Mouse (Mus musculus): ENCODE data around the gene Becn1.

Becn1 gene

DNA sequence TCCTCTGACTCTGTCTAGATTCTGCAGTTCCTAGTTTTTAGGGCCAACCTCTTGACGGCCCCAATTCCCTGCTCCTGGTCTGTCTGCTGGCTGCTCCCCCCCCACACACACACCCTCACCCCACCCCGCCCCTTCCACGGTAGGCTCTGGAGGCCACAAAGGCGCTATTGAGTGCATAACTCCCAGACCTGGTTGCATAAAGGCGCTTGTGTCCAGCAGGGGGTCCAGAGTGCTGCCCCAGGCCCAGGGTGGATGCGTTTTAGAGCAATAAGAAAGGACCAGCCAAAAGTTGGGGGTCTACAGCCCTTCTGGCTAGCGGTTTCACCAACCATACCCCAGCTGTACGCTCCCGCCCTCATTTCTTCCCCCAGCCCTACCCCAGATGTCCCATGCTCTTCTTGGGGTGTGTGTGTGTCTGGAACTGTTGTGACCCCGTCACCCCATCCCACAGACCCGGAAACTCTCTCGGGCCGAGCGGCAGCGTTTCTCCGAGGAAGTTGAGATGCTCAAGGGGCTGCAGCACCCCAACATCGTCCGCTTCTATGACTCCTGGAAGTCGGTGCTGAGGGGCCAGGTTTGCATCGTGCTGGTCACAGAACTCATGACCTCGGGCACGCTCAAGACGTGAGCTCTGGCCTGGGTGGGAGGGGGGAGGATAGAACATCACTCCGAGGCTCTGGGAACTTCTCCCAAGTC, 39.7 kb downstream of the Becn1 start:
- TF ChIP-seq GATA4 (IDR thresholded peaks at IDR 0.05; ENCODE audit: insufficient replicate concordance, low read length) = no peak

DNA sequence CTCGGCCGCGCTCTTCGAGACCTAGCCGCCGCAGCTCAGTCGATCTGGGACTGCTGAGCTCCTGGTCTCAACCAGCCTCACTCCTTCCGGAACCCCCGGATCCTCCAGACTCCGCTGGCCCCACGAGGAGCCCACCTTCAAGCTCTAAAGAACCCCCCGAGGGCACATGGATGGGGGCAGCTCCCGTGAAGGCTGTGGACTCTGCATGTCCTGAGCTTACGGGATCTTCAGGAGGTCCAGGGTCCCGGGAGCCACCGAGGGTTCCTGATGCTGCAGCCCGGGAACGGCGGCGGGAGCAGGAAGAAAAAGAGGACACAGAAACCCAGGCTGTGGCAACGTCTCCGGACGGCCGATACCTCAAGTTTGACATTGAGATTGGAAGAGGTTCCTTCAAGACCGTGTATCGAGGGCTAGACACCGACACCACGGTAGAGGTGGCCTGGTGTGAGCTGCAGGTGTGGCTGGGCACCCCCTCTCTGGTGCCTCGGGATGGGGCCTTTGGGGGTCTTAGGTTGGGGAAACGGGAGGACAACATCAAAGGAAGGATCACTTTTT, 41.2 kb downstream of the Becn1 start:
- no peak for TF ChIP-seq GATA4 (IDR thresholded peaks at IDR 0.05; ENCODE audit: insufficient replicate concordance, low read length)

DNA sequence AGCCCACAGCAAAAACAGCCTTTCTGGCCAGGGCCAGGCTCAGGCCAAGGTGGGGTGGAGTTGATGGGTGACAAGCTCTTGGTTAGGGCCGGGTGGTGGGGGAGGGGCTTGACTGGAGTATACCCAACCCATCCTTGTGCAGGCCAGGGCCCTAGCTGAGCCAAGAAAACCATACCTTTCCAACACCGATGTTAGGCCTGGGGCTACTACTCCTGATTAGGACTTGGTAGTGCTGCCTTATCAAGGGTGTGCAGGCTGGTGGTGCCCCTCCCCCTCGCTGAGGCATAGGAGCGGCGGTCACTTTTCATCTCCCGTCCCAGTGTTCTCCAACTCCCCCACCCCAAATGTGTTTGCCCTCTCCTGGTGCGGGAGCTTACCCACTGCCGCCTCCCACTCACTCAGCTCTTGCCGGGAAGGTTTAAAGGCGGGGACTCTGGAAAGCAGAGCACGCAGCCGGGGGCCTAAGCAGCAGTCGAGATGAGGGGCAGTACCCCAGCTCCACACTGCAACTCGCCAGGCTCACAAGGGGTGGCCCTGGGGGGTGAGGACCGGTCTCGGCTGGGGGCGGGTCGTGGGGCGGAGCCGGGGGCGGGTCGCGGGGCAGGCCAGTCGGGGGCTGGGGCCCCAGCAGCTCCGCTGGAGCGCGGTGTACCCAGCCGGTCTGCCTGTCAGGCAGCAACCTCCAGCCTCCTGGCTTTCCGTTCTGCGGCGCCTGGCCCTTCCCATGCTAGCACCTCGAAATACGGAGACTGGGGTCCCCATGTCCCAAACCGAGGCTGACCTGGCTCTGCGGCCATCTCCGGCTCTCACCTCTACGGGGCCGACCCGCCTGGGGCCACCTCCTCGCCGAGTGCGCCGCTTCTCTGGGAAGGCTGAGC, 41.9 kb downstream of the Becn1 start, which contains the start of gene Wnk4:
Gene Wnk4, plus strand, starts transcription at position 620 of the 878 bp plus-strand sequence.
- TF ChIP-seq GATA4 (IDR thresholded peaks at IDR 0.05; ENCODE audit: insufficient replicate concordance, low read length) = no peak

DNA sequence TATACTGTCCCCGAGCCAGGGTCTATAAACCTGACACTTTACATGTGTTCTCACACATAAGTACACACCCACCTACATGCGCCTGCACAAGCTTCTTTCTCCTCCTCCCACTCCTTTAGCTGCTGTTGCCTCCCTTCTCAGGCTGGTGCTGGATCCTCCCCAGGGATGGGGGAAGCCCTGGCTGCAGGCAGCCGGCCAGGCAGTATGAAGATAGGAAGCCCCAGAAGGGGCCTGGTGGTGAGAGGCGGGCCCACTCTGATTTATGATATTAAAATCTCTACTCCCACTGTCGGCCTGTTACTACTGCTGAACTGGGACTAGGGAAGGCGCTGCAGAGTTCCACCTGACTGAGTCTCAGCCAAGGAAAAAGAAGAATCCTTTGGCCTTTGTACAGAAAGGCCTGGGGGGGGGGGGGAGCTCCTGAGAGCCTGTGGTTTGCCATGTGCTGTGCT, 42.8 kb downstream of the Becn1 start:
- no peak for TF ChIP-seq GATA4 (IDR thresholded peaks at IDR 0.05; ENCODE audit: insufficient replicate concordance, low read length)

- TF ChIP-seq GATA4 (IDR thresholded peaks at IDR 0.05; ENCODE audit: insufficient replicate concordance, low read length) = no peak
These were observed 46.0 kb downstream of the Becn1 start for GRCm38 (mm10) chr11:101255826-101256775.

- no peak; the same call in 1 of the 2 replicates for TF ChIP-seq GATA4 (IDR thresholded peaks at IDR 0.05; ENCODE audit: insufficient replicate concordance, low read length)
These were observed 48.3 kb downstream of the Becn1 start, which contains the start of gene Vps25 for GRCm38 (mm10) chr11:101253613-101254389. Gene Vps25 (plus strand): TSS chr11:101253707.

- TF ChIP-seq GATA4 (IDR thresholded peaks at IDR 0.05; ENCODE audit: insufficient replicate concordance, low read length) = no peak
These were observed 49.1 kb downstream of the Becn1 start for GRCm38 (mm10) chr11:101252941-101253340.

DNA sequence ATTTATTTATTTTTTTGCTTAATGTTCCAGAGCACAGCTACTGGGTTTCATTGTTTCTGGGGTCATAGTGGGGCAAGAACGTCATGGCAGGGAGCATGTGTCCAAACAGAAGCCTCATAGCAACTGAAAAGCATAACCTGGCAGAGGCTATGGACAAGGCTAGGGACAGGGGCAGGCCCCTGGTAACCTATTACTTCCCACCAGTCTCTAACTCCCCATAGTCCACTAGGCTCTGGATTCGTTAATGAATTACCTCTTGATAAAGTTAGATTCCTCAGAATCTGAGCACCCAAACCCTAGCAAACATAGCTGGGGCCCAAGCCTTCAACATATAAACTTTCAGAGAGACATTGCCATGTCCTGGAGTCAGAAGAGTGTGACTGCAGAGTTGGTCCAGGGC, 51.1 kb downstream of the Becn1 start:
- no peak for TF ChIP-seq GATA4 (IDR thresholded peaks at IDR 0.05; ENCODE audit: insufficient replicate concordance, low read length)

DNA sequence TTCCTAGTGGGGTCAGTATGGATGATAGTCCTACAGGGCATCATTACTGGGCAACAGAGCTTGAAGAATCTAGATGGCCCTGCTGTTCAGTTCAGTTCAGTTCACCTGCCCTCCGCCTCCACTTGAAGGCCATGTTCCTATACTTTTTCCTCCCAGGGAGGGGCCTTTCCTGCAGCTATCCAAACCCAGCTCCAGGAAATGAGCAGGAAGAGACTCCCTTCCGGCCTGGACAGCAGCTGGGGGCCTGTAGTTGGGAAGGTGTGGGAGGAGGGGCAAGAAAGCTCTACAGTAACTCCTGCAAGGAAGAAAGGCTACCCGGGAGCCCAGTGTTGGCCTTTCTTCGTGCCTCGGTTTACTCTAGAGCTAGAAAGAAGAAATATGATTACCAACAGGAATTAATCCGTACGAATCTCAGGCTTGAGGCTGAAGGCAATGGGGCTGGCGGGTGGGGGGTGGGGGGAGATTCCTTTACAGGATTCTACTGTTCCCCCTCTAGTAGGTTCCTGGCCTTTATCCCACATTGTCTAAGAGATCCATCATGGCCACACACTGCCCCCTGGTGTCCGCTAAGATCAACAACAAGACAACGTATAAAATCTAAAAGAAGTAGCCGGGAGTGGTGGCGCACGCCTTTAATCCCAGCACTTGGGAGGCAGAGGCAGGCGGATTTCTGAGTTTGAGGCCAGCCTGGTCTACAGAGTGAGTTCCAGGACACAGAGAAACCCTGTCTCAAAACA, 53.7 kb downstream of the Becn1 start:
- no peak for TF ChIP-seq GATA4 (IDR thresholded peaks at IDR 0.05; ENCODE audit: insufficient replicate concordance, low read length)

- no peak for TF ChIP-seq GATA4 (IDR thresholded peaks at IDR 0.05; ENCODE audit: insufficient replicate concordance, low read length)
These were observed 54.5 kb downstream of the Becn1 start for GRCm38 (mm10) chr11:101247521-101248030.

GRCm38 (mm10) chr11:101246702-101247012, 55.4 kb downstream of the Becn1 start:
- peak; percentile 84; the same call in 1 of the 2 replicates for TF ChIP-seq GATA4 (IDR thresholded peaks at IDR 0.05; ENCODE audit: insufficient replicate concordance, low read length)

GRCm38 (mm10) chr11:101245855-101246701, 56.0 kb downstream of the Becn1 start, which contains the start of gene Ramp2:
Gene Ramp2 (plus strand): TSS chr11:101246028.
- TF ChIP-seq GATA4 (IDR thresholded peaks at IDR 0.05; ENCODE audit: insufficient replicate concordance, low read length) = no peak
